Mouse (Mus musculus): ENCODE measurements at regions not wholly inside any gene's neighbourhood (a gene's known extent, or its start where the extent isn't known, plus 50 kb on each side); places are given as distances from the start of the nearest gene placed in this dataset.

- no peak for DNase-seq
These were observed 306.5 kb upstream of the Hnrnpa3 start for GRCm38 (mm10) chr2:75352564-75352963.

- DNase-seq = no peak
These were observed 302.2 kb upstream of the Hnrnpa3 start for GRCm38 (mm10) chr2:75356691-75357375.

GRCm38 (mm10) chr2:75357516-75357915, 301.5 kb upstream of the Hnrnpa3 start:
- no peak for DNase-seq

- DNase-seq = no peak
These were observed 298.1 kb upstream of the Hnrnpa3 start for GRCm38 (mm10) chr2:75360936-75361335.

- DNase-seq = no peak
These were observed 282.4 kb upstream of the Hnrnpa3 start for GRCm38 (mm10) chr2:75376666-75377065.

- DNase-seq = no peak
These were observed 273.4 kb upstream of the Hnrnpa3 start for GRCm38 (mm10) chr2:75385551-75386263.

- no peak for DNase-seq
These were observed 272.4 kb upstream of the Hnrnpa3 start for GRCm38 (mm10) chr2:75386636-75387035.

GRCm38 (mm10) chr2:75392041-75392440, 267.0 kb upstream of the Hnrnpa3 start:
- no peak for DNase-seq

GRCm38 (mm10) chr2:75394928-75395673, 264.0 kb upstream of the Hnrnpa3 start:
- DNase-seq = no peak

GRCm38 (mm10) chr2:75396016-75396415, 263.0 kb upstream of the Hnrnpa3 start:
- DNase-seq = no peak

GRCm38 (mm10) chr2:75400291-75400870, 258.7 kb upstream of the Hnrnpa3 start:
- DNase-seq = no peak

GRCm38 (mm10) chr2:75403791-75404190, 255.3 kb upstream of the Hnrnpa3 start:
- DNase-seq = no peak

- no peak for DNase-seq
These were observed 253.4 kb upstream of the Hnrnpa3 start for GRCm38 (mm10) chr2:75405524-75406214.

GRCm38 (mm10) chr2:75406721-75407455, 252.2 kb upstream of the Hnrnpa3 start:
- no peak for DNase-seq

- DNase-seq = no peak
These were observed 251.5 kb upstream of the Hnrnpa3 start for GRCm38 (mm10) chr2:75407560-75407959.

- no peak for DNase-seq
These were observed 251.0 kb upstream of the Hnrnpa3 start for GRCm38 (mm10) chr2:75408016-75408415.

GRCm38 (mm10) chr2:75409806-75410205, 249.3 kb upstream of the Hnrnpa3 start:
- DNase-seq = no peak

- no peak for DNase-seq
These were observed 246.3 kb upstream of the Hnrnpa3 start for GRCm38 (mm10) chr2:75412735-75413134.

GRCm38 (mm10) chr2:75418689-75419088, 240.4 kb upstream of the Hnrnpa3 start:
- DNase-seq = no peak

GRCm38 (mm10) chr2:75419142-75419541, 239.9 kb upstream of the Hnrnpa3 start:
- DNase-seq = no peak

- no peak for DNase-seq
These were observed 236.0 kb upstream of the Hnrnpa3 start for GRCm38 (mm10) chr2:75422798-75423685.

All from right cerebral cortex, postnatal 14 days (tissue).